ENCODE assay signal across 8 mouse cellular contexts in the genomic region with DNA sequence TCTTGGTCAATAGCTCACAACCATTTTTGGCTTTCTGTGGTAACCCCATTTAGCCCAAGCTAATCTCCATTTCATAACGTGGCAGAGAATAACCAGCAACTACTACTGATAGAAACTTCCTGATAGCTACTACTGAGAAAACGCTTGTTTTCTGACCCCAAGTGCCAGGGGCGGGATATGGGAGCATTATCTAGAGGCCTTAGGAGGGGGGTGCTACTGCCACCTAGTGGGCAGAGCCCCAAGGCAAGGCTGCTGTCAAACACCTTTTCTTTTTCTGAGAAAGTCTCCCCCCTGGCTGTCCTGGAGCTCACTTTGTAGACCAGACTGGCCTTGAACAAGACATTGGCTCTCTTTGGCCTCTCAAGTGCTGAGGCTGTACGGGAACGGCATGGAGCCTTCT. TPM values are rescaled to one million over a fixed set of nuclear protein-coding genes. Genes with fewer than 3 reads are reported as not detected.
A peak's percentile ranks its signal among the peaks of the same experiment; 100 is the strongest.
DNase-seq lines count a peak whose midpoint lies in the region; ATAC-seq and TF ChIP-seq lines count a peak whose summit lies in the region.

No protein-coding gene starts in this region.

- H3K36me3 ChIP-seq in embryonic facial prominence, embryonic 13.5 days: peaks cover 38% of the 10 kb centered on the region
- H3K36me3 ChIP-seq in liver, embryonic 11.5 days (ENCODE audit: control insufficient read depth, insufficient read depth, low read length): peaks cover 25% of the 10 kb centered on the region
- peaks cover 18% of the 10 kb centered on the region for H3K36me3 ChIP-seq in myocyte (ENCODE audit: control insufficient read depth, insufficient read depth)

- H3ac ChIP-seq in myocyte (ENCODE audit: control insufficient read depth, insufficient read length): no peak overlapping the region

- H3K4me3 ChIP-seq in embryonic facial prominence, embryonic 13.5 days: peak overlapping the region; percentile 93
- peak overlapping the region; percentile 89 for H3K4me3 ChIP-seq in liver, embryonic 11.5 days (ENCODE audit: low read depth, low read length)
- peak overlapping the region; percentile 80 for H3K4me3 ChIP-seq in myocyte

- peaks cover 37% of the 10 kb centered on the region for H3K79me2 ChIP-seq in myocyte (ENCODE audit: control insufficient read depth, insufficient read depth)

- 4% methylated on average over 5 of the region's 5 CpGs for WGBS in embryonic facial prominence, embryonic 13.5 days
- WGBS in liver, embryonic 11.5 days: 1% methylated on average over 5 of the region's 5 CpGs

- TF ChIP-seq POLR2A in myocyte (IDR thresholded peaks at IDR 0.05; ENCODE audit: insufficient read length, low read depth): no peak

- H3K9ac ChIP-seq in embryonic facial prominence, embryonic 13.5 days: peak overlapping the region; percentile 90
- H3K9ac ChIP-seq in liver, embryonic 11.5 days (ENCODE audit: low read depth, low read length): peak overlapping the region; percentile 83

- H3K4me2 ChIP-seq in embryonic facial prominence, embryonic 13.5 days: peak overlapping the region; percentile 97
- peak overlapping the region; percentile 70 for H3K4me2 ChIP-seq in liver, embryonic 11.5 days
- H3K4me2 ChIP-seq in myocyte (ENCODE audit: low read depth): peak overlapping the region; percentile 92

- H3K9me3 ChIP-seq in embryonic facial prominence, embryonic 13.5 days: no peaks in the 10 kb centered on the region
- H3K9me3 ChIP-seq in liver, embryonic 11.5 days (ENCODE audit: control insufficient read depth, low read length): no peaks in the 10 kb centered on the region

- no peak overlapping the region for H3K27ac ChIP-seq in embryonic facial prominence, embryonic 13.5 days
- peak overlapping the region; percentile 23 for H3K27ac ChIP-seq in liver, embryonic 11.5 days (ENCODE audit: low read depth, low read length)

- peaks cover 15% of the 10 kb centered on the region for H3K4me1 ChIP-seq in embryonic facial prominence, embryonic 13.5 days
- H3K4me1 ChIP-seq in liver, embryonic 11.5 days (replicated peaks; ENCODE audit: control insufficient read depth, insufficient read depth, low read length): peaks cover 6% of the 10 kb centered on the region

- ATAC-seq in embryonic facial prominence, embryonic 13.5 days (ENCODE audit: insufficient number of reproducible peaks, insufficient read depth, low FRiP score, low TSS enrichment, low read depth): no peak; the same call in 1 of the 2 replicates
- ATAC-seq in liver, embryonic 11.5 days (replicated peaks; ENCODE audit: low FRiP score): peak; percentile 66

- no peaks in the 10 kb centered on the region for H3K27me3 ChIP-seq in embryonic facial prominence, embryonic 13.5 days
- no peaks in the 10 kb centered on the region for H3K27me3 ChIP-seq in liver, embryonic 11.5 days (replicated peaks; ENCODE audit: control insufficient read depth, insufficient read depth, low read length)
- H3K27me3 ChIP-seq in myocyte (ENCODE audit: control insufficient read depth, insufficient read depth, insufficient read length): peaks cover 4% of the 10 kb centered on the region

- peak; percentile 95 for DNase-seq in 3T3-L1 (ENCODE audit: low read depth, low spot score)
- DNase-seq in adrenal gland, postnatal 14 days: peak; percentile 90
- peak; percentile 79 for DNase-seq in heart, adult 8-10 months (ENCODE audit: low spot score)
- peak; percentile 91 for DNase-seq in kidney, adult 9 months
- DNase-seq in liver, embryonic 11.5 days (ENCODE audit: low spot score): peak; percentile 82
- peak; percentile 86 to 95 for DNase-seq in spleen, postnatal 4 days (ENCODE audit: low spot score in 2 of 2)

TF ChIP-seq in myocyte, 11 proteins besides CTCF, POLR2A, EP300 and RAD21:
- TF ChIP-seq POLR2AphosphoS2 (IDR thresholded peaks at IDR 0.05; ENCODE audit: insufficient read length, low read depth) (no peak), MYOD1 (IDR thresholded peaks at IDR 0.05; ENCODE audit: control insufficient read depth in 1 of 3, insufficient read length in 2 of 3, low read depth in 2 of 3) (no peak), USF1 (IDR thresholded peaks at IDR 0.05; ENCODE audit: low read depth) (no peak), REST (IDR thresholded peaks at IDR 0.05; ENCODE audit: insufficient read depth, insufficient read length) (no peak), SRF (IDR thresholded peaks at IDR 0.05; ENCODE audit: control insufficient read depth, insufficient read length, low read depth) (no peak), MYOG (IDR thresholded peaks at IDR 0.05; ENCODE audit: control insufficient read depth in 1 of 3, insufficient read depth in 1 of 3, insufficient read length in 2 of 3, low read depth in 2 of 3) (no peak), MAX (IDR thresholded peaks at IDR 0.05; ENCODE audit: low read depth) (no peak), TCF12 (IDR thresholded peaks at IDR 0.05; ENCODE audit: insufficient read depth, poor library complexity, severe bottlenecking) (no peak)

RNA-seq across cellular contexts. Expression of a gene that starts 1.2 kb away (rescaled TPM):
- 1,778 and 1,846 TPM in 2 replicates for total RNA-seq in adrenal gland, postnatal 14 days (2021)
- 786 and 801 TPM in 2 replicates for polyA plus RNA-seq in embryonic facial prominence, embryonic 13.5 days (2015; fragmentation: Nextera tagmentation; extraction: Ambion mirVana)
- total RNA-seq in heart, adult 8-10 months (2022): 100 to 1,000 TPM; 205 to 218 (median 216) TPM
- polyA plus RNA-seq in liver, embryonic 11.5 days (2014; fragmentation: Nextera tagmentation; extraction: Ambion mirVana): 792 and 865 TPM in 2 replicates
- polyA plus RNA-seq in myocyte (2012; fragmentation: generic; extraction: Trizol): 2,023 TPM

RNA-seq across cellular contexts. Expression of a gene that starts 6.5 kb away (rescaled TPM):
- 31.5 and 35.5 TPM in 2 replicates for total RNA-seq in adrenal gland, postnatal 14 days (2021)
- 58.0 and 64.4 TPM in 2 replicates for polyA plus RNA-seq in embryonic facial prominence, embryonic 13.5 days (2015; fragmentation: Nextera tagmentation; extraction: Ambion mirVana)
- total RNA-seq in heart, adult 8-10 months (2022): 10 to 100 TPM; 25.5 to 27.4 (median 25.8) TPM
- 59.0 and 59.6 TPM in 2 replicates for polyA plus RNA-seq in liver, embryonic 11.5 days (2014; fragmentation: Nextera tagmentation; extraction: Ambion mirVana)
- 35.2 TPM for polyA plus RNA-seq in myocyte (2012; fragmentation: generic; extraction: Trizol)

RNA-seq across cellular contexts. Expression of a gene that starts 6.6 kb away (rescaled TPM):
- 21.2 and 23.9 TPM in 2 replicates for total RNA-seq in adrenal gland, postnatal 14 days (2021)
- 31.1 and 32.1 TPM in 2 replicates for polyA plus RNA-seq in embryonic facial prominence, embryonic 13.5 days (2015; fragmentation: Nextera tagmentation; extraction: Ambion mirVana)
- total RNA-seq in heart, adult 8-10 months (2022): 10 to 100 TPM; 17.5 to 21.2 (median 19.4) TPM
- polyA plus RNA-seq in liver, embryonic 11.5 days (2014; fragmentation: Nextera tagmentation; extraction: Ambion mirVana): 39.3 and 39.4 TPM in 2 replicates
- polyA plus RNA-seq in myocyte (2012; fragmentation: generic; extraction: Trizol): 8.1 TPM

RNA-seq across cellular contexts. Expression of a gene that starts 20.6 kb away (rescaled TPM):
- 71.3 and 78.3 TPM in 2 replicates for total RNA-seq in adrenal gland, postnatal 14 days (2021)
- polyA plus RNA-seq in embryonic facial prominence, embryonic 13.5 days (2015; fragmentation: Nextera tagmentation; extraction: Ambion mirVana): 343 and 378 TPM in 2 replicates
- total RNA-seq in heart, adult 8-10 months (2022): 10 to 100 TPM; 14.2 to 15.5 (median 14.4) TPM
- polyA plus RNA-seq in liver, embryonic 11.5 days (2014; fragmentation: Nextera tagmentation; extraction: Ambion mirVana): 261 and 275 TPM in 2 replicates
- 52.0 TPM for polyA plus RNA-seq in myocyte (2012; fragmentation: generic; extraction: Trizol)

RNA-seq across cellular contexts. Expression of a gene that starts 46.8 kb away (rescaled TPM):
- 283 and 320 TPM in 2 replicates for total RNA-seq in adrenal gland, postnatal 14 days (2021)
- 1,732 and 1,829 TPM in 2 replicates for polyA plus RNA-seq in embryonic facial prominence, embryonic 13.5 days (2015; fragmentation: Nextera tagmentation; extraction: Ambion mirVana)
- 10 to 100 TPM; 52.9 to 84.2 (median 71.3) TPM for total RNA-seq in heart, adult 8-10 months (2022)
- 1,214 and 1,307 TPM in 2 replicates for polyA plus RNA-seq in liver, embryonic 11.5 days (2014; fragmentation: Nextera tagmentation; extraction: Ambion mirVana)
- 585 TPM for polyA plus RNA-seq in myocyte (2012; fragmentation: generic; extraction: Trizol)
